Mouse (Mus musculus): Measurements from ENCODE around the gene Tigd3.
A peak's percentile ranks its signal among the peaks of the same experiment; 100 is the strongest.

The Tigd3 gene

GRCm38 (mm10) chr19:5877618-5878361 is 16.2 kb downstream of the Tigd3 start, which contains the start of gene Slc25a45:
Gene Slc25a45 (plus strand): TSS chr19:5877808.
- DNase-seq (ENCODE audit: low read depth, low spot score): peak; percentile 85

- peak; percentile 98 for DNase-seq (ENCODE audit: low read depth, low spot score)
These were observed 18.9 kb downstream of the Tigd3 start, which contains the start of gene Frmd8 for GRCm38 (mm10) chr19:5874969-5875480. Gene Frmd8 (minus strand): TSS chr19:5875274.

- no peak for DNase-seq (ENCODE audit: low read depth, low spot score)
These were observed 19.5 kb downstream of the Tigd3 start for GRCm38 (mm10) chr19:5874391-5874968.

GRCm38 (mm10) chr19:5872931-5873556 is 20.9 kb downstream of the Tigd3 start:
- no peak for DNase-seq (ENCODE audit: low read depth, low spot score)

GRCm38 (mm10) chr19:5872528-5872927 is 21.4 kb downstream of the Tigd3 start:
- no peak for DNase-seq (ENCODE audit: low read depth, low spot score)

- no peak for DNase-seq (ENCODE audit: low read depth, low spot score)
These were observed 22.3 kb downstream of the Tigd3 start for GRCm38 (mm10) chr19:5871683-5872082.

- peak; percentile 77 for DNase-seq (ENCODE audit: low read depth, low spot score)
These were observed 22.7 kb downstream of the Tigd3 start for GRCm38 (mm10) chr19:5871273-5871672.

GRCm38 (mm10) chr19:5868096-5868495 is 25.9 kb downstream of the Tigd3 start:
- no peak for DNase-seq (ENCODE audit: low read depth, low spot score)

- no peak for DNase-seq (ENCODE audit: low read depth, low spot score)
These were observed 29.1 kb downstream of the Tigd3 start for GRCm38 (mm10) chr19:5864710-5865398.

- DNase-seq (ENCODE audit: low read depth, low spot score): no peak
These were observed 30.2 kb downstream of the Tigd3 start for GRCm38 (mm10) chr19:5863776-5864175.

GRCm38 (mm10) chr19:5862335-5863085 is 31.4 kb downstream of the Tigd3 start:
- DNase-seq (ENCODE audit: low read depth, low spot score): peak; percentile 64

- no peak for DNase-seq (ENCODE audit: low read depth, low spot score)
These were observed 37.3 kb downstream of the Tigd3 start for GRCm38 (mm10) chr19:5856604-5857003.

- no peak for DNase-seq (ENCODE audit: low read depth, low spot score)
These were observed 41.8 kb downstream of the Tigd3 start for GRCm38 (mm10) chr19:5852035-5852722.

- DNase-seq (ENCODE audit: low read depth, low spot score): no peak
These were observed 42.4 kb downstream of the Tigd3 start for GRCm38 (mm10) chr19:5851481-5851971.

GRCm38 (mm10) chr19:5850860-5851259 is 43.1 kb downstream of the Tigd3 start:
- no peak for DNase-seq (ENCODE audit: low read depth, low spot score)

- DNase-seq (ENCODE audit: low read depth, low spot score): peak; percentile 96
These were observed 44.0 kb downstream of the Tigd3 start for GRCm38 (mm10) chr19:5849843-5850527.

- DNase-seq (ENCODE audit: low read depth, low spot score): peak; percentile 91
These were observed 44.9 kb downstream of the Tigd3 start for GRCm38 (mm10) chr19:5848826-5849672.

GRCm38 (mm10) chr19:5848032-5848825 is 45.7 kb downstream of the Tigd3 start:
- DNase-seq (ENCODE audit: low read depth, low spot score): peak; percentile 43
